Mouse (Mus musculus): Measurements from ENCODE around the gene Plg.

The Plg gene

DNA sequence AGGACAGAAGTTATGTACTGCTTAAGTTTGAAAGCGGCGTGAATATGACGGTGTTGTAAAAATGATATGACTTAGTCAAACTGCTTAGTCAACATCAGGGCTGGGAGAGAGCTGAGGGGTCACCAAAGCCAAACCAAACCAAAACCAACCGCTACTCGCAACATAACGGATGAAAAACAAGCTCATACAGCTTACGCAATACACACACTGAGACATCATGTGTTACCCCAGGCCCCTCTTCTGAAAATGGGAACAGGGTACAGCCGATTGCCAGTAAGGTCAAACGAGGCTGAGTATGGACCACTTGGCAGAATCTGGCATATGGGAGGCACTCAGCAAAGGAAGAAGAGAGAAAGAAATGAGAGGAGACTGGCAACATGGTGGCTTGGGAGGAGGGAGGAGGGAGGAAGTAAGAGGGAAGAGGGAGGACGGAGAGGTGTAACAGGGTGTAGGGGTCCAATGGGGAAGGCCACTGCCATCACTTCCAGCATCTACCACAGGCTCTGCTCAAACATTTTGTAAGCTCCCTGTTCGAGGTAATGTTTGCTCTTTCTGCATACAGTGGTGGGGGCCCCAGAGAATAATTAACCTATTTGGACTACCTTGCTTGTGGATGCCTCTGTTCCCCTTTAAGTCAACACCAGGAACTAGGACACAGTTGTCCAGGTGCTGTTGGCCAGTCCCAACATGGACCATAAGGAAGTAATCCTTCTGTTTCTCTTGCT, at the start of gene Plg:
Gene Plg (plus strand): TSS at position 628 of the 725 bp plus-strand sequence.
- no peak for DNase-seq

DNA sequence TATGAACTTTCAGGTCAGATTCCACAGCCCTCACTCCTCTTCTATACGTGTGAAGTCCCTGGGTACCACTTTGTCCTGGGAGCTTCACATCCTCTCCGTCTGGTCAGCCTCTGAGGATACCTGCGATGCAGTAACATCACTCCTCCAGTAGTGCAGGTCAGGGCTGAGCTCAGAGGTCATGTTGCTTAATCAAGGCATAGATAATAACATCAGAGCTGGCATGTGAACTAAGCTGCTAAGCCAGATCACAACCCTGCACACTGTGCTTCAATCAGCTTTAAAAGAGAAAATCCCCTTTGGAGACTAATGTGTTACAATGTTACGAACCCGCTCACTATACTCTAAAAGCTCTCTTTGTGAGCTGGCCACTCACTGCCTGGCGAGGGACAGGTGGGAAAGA, 43.3 kb upstream of the Plg start:
- DNase-seq, result no peak

DNA sequence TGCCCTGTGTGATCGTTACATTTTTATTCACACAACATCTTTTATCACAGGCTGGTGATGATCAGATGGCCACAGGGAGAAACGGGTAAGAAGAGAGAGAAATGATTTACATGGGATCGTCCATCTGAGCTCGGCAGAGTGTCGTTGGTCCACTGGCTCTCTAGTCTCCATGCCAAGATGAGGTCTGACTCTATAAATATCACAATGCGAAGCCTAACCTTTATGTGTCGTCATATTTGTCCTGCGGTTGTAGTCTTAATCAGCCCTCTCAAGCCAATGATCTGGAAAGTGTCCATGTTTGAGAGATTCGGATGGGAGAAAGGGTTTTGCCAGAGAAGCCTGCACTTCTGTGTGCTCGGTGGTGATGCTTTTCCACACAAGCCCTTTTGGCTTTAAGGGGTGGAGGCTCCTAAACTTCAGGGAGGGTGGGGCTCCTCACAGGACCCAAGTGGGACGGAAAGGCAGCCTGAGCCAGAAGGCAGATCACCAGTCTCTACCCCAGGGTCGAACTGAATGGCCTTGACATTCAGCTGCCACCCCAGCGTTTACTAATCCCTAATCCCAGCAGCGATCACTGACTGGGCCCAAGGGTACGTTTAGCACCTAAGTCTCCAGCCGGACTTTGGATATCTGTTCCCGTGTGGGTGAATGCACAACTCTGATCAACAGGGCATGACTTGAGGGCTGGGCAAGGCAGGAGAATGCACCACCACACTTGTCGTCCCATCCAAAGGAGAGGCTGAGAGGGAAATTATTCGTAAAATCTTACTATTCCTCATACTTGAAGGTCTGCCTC, 42.1 kb upstream of the Plg start:
- no peak for DNase-seq

DNA sequence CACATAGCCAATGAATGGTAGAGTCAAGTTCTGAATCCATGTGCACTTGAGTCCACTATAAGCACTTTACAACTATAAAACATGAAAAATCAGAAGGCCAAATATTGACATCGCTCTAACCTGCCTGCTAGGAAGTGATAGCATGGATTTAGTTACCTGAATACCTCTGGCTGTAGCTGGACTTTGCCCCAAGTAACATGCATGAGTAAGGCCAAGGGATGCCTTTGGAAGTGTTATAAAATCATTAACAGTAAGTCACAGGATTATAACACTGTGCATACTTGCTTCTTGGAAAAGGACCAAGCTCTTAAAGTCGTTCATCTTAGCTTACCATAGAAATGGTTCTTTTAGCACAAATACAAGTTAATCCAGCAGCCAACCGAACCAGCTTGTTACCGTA, 41.3 kb upstream of the Plg start:
- no peak for DNase-seq

DNA sequence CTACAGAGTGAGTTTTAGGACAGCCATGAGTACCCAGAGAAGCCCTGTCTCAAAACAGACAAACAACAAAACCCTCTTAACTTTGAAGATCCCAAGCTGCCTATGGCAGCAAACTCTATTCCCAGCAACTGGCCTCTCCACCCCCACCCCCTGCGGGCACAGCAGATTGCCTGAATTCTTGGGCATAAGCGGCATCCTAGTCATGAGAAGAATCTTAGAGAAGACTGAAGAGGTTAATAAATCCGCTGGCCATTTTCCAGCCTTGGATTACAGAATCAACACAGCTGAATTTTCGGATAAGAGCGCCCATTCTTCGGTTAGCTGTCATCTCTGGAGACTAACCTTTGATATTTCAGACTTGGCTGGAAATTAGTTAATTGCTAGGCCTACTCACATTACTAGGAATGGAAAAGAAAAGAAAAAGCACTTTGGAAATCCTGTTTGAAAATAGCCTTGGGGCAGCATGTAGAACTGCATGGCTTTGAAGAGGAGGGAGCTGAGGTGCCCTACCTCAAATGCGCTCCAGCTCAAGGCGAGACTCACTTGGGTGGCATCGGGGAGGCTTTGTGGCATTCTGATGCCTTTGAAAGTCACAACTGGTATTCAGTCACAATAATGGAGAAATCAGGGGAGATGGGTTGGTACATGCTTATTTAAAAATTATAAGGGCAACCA, 34.6 kb upstream of the Plg start:
- DNase-seq, result no peak

DNA sequence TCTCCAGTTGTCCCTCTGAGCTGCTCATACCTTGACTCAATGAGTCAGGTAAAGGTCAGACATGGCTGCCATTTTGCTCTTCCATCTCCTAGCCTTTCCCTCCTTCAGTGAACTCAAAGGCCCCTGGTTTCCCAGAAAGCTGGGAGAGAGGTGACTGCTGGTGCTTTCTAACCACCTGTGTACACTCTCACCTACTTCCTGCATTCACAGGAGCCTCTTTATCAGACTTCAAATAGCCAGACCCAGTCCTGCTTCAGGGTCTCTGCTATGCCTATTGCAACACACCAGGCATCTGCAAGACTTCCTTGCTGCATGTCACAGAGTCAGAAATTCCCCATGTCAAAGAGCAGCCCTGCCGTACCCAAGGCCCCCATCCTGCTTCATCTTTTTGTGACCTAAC, 30.9 kb upstream of the Plg start:
- DNase-seq, result no peak

DNA sequence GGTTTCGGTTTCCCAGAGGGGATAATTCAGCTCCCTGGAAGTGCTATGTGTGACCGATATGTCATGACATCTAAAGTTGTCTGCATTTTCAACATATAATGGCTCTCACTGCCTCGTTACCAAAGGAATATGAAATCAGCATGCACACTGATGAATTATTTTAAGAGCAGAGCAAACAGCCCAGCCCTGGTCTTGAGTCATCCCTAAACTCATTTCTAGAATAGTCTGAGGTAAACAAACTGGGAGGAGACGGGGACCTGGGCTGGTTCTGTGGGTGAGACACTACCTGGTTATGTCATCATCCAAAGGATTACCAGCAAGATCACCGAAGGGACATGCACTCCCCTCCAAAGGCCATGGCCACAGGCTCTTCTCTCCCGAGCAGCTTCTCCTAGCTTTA, 26.8 kb upstream of the Plg start:
- DNase-seq, result no peak

DNA sequence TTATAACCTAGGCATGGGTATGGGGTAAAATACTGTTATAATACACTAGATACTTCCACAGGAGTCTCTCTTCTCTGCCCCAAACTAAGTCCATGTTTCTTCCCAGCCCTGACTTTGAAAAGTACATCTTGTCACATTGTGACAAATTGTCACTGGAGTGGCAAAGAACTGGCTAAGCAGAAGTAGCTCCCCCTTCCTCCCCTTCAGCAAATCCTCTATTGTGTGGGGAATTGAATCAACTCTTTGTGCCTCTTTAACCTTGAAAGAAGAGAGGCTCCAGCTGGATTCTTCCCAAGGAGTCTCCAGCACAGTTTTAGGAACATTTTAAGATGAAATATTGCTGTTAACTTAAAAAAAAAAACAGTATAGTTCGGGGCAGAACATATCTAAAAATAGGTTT, 25.6 kb upstream of the Plg start:
- DNase-seq, result no peak

DNA sequence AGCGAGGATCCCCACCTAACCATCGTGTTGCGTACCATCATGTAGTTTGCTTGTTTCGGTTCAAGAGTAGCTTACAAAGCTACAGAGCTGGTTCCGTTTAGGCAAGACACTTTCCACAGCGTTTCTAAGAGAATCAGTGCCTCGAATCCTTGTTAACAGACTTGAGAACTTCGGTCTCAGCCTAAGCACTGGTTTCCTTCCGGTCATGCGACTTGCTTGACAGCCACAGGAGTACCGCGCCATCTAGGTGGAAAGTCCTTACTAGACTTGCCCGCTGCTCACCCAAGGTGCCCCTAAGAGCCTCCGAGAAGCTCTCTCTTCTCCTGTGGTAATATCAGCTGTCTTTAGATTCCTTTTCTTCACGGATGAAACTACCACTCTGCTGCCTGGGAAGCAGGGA, 18.5 kb upstream of the Plg start:
- no peak for DNase-seq

DNA sequence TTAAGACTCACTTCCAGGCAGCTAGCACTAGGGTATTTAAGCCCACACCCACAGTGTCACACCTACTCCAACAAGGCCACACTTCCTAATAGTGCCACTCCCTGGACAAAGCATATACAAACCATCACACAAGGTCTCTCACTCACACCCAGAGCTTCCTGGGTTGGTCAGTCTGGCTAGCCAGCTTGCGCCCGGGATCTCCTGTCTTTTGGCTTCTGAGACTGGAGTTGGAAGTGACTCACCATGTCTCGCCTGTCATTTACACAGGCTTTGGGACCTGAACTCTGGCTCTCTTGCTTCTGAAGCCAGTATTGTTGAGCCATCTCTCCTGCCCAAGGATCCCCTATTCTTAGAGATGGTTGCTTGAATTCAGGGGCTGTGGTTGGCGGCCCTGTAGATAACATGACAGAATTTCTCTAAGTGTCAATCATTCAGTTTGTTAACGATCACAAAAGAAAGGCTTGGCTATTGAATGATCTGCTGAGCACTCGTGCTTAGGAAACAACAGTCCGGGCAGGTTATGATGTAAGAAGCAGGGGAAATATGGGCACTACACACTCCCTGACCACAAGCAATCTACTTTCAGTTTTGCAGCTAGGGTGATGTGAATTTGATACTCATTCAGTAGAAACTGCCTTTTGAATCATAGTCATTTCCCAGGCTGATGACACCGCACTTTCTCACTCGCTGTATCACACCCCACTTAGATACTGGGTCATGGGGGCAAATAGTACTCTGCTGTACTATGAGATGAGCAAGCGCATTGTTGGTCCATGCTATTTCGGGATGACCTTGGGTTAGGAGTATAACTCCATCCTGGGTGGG, 14.6 kb upstream of the Plg start:
- DNase-seq, result no peak

DNA sequence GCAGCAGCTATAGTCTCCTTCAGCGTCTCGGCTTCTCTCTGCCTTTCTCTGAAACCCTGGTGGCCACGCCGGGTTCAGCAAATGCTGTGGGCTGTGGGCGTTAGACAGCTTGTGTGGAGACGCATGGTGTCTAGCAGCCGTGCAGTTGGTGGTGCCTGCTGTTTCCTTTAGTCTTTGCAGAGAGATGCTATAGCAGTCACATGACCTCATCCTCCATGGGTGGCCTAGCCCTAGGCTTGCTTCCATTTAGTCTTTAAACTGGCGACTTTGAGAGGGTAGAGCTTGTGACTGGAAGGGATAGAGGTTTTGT, 14.0 kb upstream of the Plg start:
- peak; percentile 21 for DNase-seq

DNA sequence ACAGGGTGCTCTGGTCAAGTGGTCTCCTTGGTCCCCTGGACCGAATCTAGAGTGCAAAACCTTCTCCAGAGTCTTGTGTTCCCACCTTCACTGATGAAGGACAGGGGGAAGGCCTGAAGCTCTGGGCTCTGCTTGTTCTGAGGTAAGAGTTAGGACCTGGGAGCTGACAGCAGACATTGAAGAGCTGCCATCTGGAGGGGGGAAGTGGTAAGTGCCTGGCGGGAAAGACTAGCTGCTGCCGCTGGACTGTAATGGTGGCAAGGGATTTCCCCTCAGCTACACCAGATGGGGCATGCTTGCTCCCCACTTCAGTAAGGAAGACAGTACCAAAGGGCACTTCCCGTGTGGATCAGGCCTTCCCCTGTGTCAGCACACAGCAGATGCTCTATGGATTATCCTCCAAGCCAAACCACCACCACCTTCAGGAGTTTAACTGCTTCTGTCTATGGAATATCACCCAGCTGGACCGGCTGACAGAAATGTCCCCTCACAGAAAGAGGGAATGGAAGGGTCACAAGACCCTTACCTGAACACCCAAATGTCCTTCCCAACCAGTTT, 11.0 kb upstream of the Plg start:
- peak; percentile 53 for DNase-seq

DNA sequence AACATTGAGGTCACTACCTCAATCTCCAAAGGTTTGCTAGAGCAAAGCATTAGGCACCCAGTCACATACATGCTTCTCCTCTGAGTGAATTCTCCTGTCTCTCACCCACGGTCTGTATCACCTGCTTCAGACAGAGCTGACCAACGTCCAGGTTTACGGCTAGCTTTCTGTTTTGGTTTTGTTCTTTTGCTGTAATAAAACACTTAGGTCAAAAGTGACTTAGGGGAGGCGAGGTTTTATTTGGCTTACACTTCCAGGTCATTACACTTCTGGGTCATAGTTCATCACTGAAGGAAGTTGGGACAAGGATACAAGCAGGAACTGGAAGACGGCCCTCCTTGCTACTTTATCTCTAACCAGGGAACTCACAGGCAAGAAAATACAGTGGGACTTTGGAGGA, 9.0 kb upstream of the Plg start:
- DNase-seq, result no peak

DNA sequence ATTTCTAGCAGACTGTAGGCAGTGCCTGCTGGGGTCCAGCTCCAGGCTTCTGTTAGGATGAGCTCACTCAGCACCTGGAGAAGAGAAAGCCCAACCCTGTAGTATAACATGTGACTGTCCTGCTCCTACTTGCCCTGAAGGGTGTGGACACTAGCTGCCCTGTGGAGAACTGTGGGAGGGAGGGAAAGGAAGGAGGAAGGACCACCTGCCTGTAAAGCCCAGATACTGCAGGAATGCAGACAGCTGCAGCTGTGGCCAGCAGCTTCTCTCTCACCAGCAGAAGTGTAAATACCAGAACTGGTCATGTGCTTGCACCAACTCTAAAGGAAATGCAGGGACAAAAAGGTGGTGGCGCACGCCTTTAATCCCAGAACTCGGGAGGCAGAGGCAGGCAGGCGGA, 8.1 kb upstream of the Plg start:
- no peak for DNase-seq

DNA sequence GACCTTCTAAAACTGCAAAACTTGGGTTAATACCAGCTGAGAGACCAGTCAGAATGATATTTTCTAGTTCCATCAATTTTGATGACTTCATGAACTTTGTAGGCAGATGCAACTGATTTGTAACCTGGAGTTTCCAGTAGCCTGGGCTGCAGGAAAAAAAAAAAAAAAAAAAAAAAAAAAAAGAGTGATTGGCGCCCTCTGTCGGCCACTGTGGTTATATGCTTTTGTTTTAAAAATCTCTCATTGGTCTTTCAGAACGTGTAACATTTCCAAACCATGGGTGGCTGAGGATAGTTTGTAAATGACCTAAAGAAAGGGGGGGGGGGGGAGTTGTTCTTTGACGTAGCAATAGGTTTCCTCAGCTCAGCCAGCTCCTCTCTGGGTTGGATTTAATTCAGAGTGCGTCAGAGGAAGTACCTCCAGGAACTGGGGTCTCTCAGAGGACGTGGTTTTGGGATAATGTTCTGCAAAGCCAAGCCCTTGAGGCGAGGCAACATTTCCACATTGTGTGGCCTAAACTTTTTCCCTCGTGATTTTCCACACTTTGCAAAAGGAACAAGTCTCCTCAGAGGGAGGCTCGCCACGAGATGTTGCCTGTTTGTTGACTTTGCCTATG, 7.0 kb upstream of the Plg start:
- DNase-seq, result peak; percentile 45

DNA sequence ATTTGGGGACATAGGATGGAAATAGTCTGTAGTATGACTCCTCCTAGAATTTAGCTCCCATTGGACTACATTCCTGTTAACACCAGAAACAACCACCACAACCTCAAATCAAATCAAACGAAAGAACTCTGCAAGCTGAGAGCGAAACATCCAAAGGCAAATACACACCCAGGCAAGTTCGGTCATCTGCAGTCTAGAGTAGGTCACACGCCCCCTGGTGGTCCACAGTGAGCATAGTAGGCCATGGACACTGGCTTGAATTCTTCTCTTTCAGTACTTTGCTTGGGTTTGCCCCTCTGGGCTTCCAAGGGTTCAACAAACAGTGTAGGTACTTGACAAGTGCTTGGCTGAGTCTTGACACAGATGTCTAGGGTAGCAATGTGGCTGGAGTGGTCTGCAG, 6.4 kb upstream of the Plg start:
- peak; percentile 78 for DNase-seq

DNA sequence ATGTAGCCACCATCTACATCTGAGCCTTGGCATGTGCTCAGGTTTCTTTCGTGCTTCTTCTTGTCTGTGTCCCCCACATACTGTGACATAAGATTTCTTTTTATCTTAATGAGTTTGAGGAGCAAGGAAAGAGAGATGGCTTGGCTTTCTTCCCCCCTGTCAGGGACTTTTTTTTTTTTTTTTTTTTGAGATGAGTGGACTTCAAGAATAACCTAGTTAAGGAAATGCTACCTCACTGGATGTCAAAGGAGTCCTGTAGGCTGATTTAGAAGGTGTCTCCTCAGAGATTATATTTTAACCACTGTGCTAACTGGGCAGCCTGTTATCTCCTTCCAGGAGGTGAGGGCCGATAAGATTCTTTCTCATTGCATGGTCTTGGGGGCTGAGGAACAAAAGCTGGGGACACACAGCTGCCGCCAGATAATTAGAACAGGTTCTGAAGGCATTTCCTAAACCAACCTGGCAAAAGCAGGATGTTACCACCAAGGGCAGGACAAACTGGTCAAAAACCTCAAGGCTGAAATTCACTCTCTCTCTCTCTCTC, 4.7 kb upstream of the Plg start:
- no peak for DNase-seq

DNA sequence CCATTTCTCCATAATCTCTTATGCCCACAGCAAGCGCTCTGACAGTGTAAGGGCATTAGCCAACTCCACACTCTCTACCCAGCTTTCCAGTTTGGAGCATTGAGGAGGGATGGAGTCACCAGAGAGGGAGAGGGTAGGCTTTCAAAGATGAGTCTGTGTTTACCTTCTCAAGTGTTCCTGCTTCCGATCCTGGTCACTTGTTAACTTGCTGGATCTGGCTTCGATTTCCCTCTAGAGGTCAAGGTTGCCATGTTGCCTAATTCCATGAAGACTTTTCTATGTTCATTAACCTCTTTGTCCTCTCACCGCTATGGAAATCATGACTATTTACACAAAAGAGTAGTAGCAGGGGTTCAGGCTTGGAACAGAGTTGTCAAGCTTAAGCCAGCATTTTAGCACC, 1.9 kb downstream of the Plg start:
- no peak for DNase-seq

DNA sequence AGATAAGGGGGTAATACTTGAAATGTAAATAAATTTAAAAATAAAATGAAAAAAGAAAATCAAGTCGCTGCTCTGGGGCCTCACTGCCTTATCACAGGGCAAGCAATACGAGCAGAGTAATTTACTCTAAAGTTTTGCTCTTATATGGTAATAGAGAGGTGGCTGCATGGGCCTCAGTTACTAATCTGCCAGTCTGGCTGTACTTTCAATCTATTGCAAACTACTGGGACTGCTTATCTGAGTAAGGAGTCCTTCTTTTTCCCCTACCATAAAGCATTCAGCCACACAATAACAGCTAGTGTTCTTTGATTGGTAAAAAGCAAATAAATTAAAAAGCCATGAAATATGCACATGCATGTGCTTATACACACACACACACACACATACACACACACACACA, 3.2 kb downstream of the Plg start:
- no peak for DNase-seq

DNA sequence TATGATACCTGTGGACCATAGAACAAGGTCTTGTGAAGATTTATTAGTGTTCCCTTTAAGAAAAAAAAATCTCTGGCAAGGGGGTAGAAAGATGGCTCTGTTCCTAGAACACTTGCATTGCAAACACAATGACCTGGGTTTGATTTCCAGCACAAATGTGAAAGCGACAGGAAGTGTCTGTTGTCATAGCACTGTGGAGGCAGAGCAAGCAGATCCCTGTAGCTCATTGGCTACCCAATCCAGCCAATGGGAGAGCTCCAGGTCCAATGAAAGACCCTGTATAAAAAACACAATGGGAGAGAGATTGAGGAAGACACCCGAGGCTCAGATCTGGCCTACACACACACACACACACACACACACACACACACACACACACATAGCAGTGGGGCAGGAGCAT, 4.1 kb downstream of the Plg start:
- DNase-seq, result no peak

DNA sequence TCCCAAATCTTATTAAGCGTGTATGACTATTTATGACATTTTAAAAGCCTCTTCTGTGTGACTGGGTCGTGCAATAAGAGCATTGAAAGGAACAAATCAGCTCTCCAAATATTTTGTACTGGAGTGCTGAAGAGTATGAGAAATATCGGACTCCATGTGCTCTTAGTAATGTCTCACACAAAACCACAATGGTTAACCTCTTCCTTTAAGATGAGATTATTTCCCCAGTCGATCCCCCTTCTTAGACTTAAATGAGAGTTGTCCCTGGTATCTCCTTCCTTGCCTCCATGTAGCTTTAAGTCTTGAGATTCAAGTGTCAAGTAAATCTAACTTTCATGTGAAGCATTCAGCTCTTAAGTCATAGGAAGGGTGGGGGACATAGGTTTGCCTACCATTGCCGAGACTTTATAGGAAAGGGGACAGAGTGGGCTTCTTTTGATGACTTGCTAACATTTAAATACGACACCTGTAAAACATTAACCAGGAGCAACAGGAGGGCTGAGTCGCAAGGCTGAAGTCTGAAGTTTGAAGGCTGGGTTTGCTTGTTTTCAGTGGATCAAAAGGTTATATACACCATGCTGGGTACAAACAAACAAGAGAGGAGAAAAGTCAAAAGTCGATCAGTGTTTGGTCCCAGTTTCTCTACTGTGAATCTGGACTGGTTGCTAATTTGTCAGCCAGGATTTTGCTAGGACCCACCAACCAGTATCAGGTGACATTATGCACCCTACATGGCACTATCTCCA, 6.8 kb downstream of the Plg start:
- no peak for DNase-seq

DNA sequence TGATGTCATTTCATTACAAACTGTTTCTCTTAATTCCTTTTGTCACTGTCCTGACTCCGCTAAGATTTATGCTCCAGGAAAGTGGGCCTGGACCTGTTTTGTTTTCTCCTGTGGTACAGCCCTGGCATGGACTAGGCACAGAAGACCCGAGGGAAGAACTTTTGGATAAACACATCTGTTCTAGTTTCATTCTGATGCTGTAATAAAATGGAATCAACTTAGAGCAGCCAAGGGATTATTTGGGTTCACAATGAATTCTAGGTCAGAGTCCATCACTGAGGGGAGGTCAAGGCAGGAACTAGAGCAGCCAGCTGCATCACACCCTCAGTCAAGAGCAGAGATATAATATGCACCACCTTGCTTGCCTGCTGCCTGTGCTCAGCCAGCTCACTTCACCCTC, 9.4 kb downstream of the Plg start:
- DNase-seq, result no peak
